Mouse (Mus musculus) embryonic facial prominence, embryonic 14.5 days (tissue): ENCODE measurements around the gene Fbxo4. TPM values are rescaled to one million over a fixed set of nuclear protein-coding genes. Genes with fewer than 3 reads are reported as not detected.

ENCODE experiments used
- polyA plus RNA-seq: library from polyadenylated mRNA; unstranded; fragments of >200 nt; fragmentation: Nextera tagmentation; extraction: Ambion mirVana; gene quantifications from 2 replicates; pipeline ENCODE4 v1.2.1, GENCODE M21; 2014

Gene Fbxo4
- polyA plus RNA-seq, 1 experiment from 2014 or later = 12.0 TPM

Other genes starting within 250 kb of the Fbxo4 start
- gene AW549877, start 16.2 kb upstream of the Fbxo4 start, polyA plus RNA-seq = 41.8 and 44.5 TPM in 2 replicates
- gene Oxct1, start 46.8 kb upstream of the Fbxo4 start, polyA plus RNA-seq = 235 and 243 TPM in 2 replicates